Mouse (Mus musculus): ENCODE data around the gene Hacd2.

The Hacd2 gene

DNA sequence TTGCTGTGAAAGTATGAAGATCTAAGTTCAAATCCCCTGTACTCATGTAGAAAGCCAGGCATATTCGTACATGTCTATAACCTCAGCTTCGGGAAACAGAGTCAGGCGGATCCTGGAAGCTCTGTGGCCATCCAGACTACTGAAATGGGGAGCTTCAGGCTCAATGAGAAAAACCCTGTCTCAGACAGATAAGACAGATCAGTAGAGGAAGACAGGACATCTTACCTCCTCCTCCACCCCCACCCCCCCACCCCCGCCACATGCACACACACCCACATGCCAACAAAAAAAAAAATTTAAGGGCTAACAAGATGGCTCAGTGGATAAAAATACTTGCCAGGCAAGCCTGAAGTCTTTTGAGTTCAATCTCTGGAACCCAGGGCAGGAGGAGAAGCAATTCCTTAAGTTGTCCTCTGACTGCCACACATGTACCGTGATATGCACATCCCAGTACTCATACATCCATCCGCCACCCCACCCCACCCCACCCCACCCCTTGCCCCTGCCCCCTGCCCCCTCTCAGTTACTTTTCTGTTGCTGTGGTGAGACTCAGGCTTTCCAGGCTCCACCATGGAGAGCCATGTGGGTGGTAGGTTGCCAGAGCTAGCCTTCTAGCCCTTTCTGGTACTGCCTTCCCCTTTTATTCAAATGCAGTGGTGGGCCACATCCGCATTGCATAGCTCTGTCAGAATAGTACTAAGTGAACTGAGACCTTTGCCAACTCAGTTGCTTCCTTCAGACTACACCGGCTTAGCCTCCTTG lies 32.4 kb downstream of the Hacd2 start:
- DNase-seq (ENCODE audit: low read depth, low spot score) = no peak

DNA sequence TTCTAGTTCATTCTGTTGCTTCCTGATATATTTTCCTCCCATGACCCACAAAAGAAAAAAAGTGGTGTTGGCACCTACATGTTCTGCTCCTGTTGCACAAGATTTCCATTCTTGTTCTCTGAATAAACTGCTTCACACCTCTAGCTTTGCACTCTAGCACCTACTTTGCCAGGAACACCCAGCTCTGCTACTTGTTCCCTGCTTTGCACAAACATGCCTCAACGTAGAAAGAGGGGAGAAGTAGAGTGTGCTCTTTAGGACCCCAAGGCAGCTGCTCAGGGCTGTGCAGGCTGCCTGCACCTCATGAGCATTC lies 32.9 kb downstream of the Hacd2 start:
- DNase-seq (ENCODE audit: low read depth, low spot score) = no peak

DNA sequence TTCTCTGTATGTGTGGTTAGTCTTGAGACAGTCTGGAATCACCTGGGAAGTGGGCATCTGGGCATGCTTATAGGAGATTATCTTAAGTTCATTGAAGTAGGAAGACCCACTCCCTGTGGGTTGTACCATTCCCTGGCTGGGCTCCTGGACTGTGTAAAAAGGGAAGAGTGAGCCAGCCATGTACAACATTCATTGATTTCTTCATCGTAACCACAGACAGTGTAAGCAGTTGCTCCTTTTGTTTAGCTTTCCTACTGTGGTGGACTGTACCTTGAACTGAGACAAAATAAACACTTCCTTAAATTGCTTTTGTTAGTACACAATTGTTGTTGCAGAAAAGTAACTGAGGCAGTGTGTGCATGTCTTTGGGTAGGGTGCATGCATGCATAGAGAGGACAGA lies 33.6 kb downstream of the Hacd2 start:
- DNase-seq (ENCODE audit: low read depth, low spot score) = no peak

DNA sequence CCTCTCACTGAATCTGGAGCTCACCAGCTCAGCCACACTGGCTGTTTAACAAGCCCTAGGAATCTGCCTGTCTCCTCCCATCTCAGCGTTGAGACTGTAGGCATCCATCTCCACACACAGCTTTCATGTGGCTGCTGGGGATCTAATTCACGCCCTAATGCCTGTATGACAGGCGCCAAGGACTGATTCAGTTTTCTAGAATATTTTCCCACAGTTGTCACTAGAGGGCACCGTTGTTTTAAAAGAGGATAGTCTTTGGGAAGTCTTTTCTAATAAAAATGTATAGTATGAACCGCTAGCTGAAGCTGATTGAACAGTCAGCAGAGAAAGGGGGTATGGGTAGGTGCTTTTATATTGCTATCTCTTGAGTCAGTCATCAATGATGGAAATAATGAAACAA lies 34.1 kb downstream of the Hacd2 start:
- DNase-seq (ENCODE audit: low read depth, low spot score) = peak; percentile 77

DNA sequence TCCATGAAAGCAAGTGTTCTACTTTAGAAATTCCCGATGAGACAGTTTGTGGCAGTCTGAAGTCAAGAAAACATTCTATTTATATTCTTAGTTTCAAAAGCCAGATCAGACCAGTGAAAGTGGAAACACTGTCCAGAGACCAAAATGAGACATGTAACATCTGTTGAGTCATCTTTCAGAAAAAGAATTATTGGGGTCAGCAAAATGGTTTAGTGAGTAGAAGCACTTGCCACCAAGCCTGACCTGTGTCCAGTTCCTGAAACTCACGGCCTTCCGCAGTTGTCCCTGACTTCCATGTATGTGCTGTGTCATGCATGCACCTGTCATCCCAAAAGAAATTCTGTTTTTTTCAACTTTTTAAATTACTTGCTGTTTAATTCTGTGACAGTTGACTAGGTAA lies 34.6 kb downstream of the Hacd2 start:
- DNase-seq (ENCODE audit: low read depth, low spot score) = no peak

DNA sequence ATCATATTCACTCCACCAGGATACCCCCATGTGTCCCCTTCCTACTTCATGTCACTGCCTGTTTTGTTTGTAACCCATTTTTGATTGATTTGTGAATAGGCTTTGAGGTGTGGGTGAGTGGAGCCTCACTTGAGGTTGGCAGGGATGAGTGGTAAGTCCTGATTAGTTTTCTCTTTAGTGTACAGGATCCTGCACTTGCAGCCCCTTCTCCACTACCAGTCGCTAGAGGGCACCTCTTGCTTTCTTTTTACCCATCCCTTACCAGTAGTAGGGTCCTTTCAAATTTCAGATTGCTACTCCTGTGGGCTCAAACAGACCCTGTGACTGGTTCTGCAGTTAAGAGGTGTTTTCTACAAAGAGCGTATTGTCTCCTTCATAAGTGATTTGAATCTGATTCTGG lies 38.8 kb downstream of the Hacd2 start:
- DNase-seq (ENCODE audit: low read depth, low spot score) = peak; percentile 52

DNA sequence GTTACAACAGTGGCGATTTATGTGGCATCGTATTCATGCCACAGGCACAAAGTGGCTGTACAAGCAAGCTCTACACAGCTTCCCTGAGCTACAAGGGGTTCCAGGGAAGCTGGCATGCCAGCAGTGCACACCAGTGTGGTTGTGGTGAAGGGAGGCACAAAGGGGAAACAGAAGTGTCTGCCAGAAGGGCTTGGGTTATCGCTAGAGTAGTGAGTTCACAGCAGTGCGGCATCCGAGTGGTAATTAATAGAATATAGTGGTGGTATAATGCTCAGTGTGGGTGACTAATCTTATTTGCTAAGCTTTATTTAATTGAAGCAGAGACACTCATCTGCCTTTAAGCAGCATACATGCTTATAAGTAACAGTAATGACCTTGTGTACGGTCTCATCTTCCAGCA lies 43.5 kb downstream of the Hacd2 start:
- no peak for DNase-seq (ENCODE audit: low read depth, low spot score)

DNA sequence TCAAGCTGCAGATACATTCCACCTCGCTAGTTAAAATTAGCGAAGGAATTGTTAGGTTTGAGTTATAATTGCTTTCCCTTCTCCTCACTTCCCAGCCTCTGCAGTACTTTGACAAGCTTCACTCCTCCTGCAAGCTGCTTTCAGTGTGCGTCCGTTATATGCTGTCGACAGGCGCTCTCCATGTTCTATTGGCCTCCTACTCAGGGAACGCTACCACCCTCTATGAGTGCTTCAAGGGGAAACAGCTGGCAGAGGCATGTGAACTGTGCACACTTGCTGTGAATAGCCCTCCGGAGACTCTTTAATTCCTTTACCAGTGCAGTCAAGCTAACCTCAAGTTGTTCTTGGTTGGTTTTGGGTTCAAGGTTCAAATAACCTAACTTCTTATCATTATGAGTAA lies 44.9 kb downstream of the Hacd2 start:
- DNase-seq (ENCODE audit: low read depth, low spot score) = no peak

DNA sequence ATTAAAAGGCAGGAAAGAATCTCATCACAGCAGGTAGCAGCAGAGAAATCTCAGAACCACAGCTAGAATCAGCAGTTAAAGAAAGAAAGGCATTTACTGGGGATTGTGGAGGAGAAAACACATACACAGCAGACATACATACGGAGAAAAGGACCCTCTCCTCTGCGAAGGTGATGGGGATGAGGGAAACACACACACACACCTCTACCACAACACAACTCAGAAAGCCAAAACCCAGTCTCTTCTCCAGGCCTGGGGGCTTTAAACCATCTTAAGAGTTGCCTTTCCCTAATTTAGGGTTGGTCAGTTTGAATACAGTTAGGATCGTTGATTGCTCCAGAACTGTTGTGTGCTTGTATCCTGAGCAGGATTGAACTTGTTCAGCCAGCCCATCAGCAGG lies 45.4 kb downstream of the Hacd2 start:
- no peak for DNase-seq (ENCODE audit: low read depth, low spot score)

DNA sequence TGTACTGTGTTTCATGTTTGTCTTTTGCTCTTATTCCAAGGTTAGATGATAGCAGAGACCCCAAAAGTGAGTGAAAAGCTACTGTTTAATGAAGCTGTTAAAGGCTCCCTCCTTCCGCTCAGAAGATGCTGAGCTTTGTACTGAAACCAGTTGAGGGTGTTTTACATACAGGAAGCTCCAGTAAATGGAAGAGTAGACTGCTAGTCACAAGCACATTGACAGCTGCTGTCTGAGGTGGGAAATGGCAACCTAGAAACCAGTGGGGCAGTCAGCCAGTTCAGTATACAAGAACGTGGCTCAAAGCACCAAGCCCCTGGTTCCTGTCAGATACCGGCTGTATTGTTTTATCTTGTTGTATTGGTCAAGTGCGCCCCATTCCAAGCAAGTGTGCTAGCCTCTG lies 46.7 kb downstream of the Hacd2 start:
- DNase-seq (ENCODE audit: low read depth, low spot score) = no peak

DNA sequence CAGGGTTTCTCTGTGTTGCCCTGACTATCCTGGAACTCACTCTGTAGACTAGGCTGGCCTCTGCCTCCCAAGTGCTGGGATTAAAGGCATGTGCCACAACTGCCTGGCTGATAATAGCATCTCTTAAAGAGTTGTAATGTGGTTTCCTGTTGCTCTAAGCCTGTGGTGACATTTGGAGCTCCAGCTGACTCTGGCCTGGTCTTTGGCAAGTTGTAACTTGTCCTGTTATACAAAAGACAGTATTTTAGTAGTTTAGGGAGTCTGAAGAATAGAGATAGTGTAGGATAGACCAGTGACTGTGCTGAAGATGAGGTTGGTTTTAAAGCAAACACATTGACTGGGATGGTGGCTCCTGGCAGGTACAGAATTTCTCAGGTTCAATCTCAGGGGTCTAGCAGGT lies 52.2 kb downstream of the Hacd2 start:
- DNase-seq (ENCODE audit: low read depth, low spot score) = no peak

DNA sequence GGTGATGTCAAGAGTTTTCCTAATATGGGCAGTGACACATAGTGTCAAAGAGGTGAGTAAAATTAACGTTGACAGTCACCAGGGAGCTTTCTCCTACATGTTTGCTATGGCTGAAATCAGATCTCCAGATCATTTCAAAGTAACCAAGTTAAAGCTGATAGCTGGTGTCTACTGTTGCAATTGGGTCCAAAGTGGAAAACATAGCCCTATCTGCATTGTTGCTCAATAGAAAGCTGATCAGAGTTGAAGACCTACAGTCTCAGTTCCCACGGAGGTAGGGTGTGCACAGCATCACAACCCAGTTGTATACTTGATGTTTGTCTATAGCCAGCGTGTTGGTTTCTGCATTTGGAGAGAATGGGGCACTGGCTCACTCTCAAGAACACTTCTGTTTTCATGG lies 53.4 kb downstream of the Hacd2 start:
- no peak for DNase-seq (ENCODE audit: low read depth, low spot score)

DNA sequence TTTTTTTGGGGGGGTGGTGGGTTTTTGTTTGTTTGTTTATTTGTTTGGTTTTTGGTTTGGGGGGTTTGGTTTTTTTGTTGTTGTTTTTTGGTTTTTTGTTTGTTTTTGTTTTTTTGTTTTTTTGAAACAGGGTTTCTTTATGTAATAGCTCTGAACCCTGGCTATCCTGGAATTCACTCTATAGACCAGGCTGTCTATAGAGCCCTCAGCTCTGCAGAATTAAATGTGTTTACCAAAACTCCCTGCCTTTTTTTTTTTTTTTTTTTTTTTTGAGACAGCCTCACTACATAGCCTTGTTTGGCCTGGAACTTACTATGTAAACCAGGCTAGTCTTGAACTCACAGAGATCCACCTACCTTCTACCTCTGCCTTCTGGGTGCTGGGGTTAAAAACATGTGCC lies 71.3 kb downstream of the Hacd2 start:
- DNase-seq (ENCODE audit: low read depth, low spot score) = no peak

DNA sequence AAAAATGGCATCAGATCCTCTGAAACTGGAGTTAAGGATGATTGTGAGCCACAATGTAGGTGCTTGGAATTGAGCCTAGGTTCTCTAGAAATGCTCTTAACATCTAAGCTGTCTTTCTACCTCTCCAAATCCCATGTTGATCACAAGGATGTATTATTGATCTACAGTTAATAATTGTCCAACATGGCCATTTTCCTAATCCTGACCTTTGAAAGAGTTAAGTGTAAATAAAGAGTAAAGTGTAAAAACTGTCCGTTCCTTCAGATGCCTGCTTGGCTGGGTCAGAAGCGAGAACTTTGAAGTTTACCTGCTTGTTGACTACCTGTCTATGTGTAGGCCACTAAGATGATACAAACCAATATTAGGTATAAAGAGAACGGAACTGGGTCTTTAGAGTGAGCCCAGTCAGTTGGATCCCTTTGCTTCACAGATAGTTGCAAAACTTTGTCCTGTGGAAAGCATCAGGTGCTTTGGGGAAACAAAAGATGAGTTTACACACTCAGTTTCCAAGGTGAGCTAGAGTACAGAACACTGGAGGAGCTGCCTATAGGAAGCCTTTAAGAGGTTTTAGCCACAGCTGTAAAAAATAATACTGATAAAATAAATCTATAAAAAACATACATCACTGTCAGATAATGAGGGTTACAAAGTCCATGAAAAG lies 75.8 kb downstream of the Hacd2 start:
- no peak for DNase-seq (ENCODE audit: low read depth, low spot score)

DNA sequence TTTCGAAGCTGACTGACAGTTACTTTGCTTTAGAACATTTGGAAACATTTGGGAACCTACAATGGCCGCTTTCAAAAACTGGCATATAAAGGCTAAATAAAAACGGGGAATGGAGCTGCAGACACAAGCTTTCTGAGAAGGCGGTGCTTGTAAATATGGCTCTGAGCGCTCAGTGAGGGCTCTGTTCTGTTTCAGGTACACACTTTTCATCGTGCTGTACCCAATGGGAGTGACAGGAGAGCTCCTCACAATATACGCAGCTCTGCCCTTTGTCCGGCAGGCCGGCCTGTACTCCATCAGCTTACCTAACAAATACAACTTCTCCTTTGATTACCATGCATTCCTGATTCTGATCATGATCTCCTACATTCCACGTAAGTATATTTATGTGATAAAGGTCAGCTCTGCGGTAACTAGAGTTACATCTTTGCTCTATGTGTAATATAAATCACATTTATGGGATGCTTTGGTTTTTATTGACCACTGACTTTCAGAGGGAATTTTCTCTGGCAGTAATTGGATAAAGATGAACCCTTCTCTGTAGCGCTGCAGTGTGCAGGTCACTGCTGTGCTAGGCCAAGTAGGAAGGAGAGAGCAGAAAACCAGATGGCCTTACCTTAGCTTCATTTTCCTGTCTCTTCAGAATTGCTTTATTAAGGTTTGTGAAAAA lies 79.7 kb downstream of the Hacd2 start:
- peak; percentile 24 for DNase-seq (ENCODE audit: low read depth, low spot score)

DNA sequence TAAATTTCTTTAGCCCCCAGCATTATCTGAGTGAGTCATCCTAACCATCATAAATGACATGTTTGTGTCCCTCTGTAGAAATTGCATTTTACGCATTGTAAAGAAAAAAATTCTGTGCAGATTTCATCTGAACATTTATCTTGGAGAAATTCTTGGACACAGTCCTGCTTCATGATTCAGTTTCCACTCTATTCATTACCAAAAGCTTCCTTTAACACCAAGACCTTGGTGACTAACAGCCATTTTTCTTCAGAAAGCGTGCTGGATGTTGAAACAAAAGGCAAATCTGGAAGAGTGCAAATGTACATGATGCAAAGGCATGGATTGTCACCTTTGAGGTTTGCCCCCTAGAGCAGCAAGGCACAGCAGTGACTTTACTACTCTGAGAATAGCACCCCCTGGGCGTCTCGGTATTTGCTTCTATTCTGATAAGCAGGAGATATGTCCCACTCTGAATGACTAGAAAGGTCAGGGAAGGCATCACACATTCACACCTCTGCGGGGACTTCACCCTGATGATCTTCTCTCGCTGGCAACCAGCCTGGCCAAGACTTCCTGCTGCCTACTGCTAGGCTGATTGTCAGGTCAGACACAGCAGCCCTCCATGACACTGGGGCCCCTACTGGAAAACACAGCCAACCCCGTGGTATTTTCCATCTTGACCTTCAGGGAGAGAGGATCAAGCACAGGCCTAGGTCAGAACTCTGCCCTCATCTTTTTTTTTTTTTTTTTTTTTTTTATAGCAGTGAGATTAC lies 80.8 kb downstream of the Hacd2 start:
- peak; percentile 64 for DNase-seq (ENCODE audit: low read depth, low spot score)

DNA sequence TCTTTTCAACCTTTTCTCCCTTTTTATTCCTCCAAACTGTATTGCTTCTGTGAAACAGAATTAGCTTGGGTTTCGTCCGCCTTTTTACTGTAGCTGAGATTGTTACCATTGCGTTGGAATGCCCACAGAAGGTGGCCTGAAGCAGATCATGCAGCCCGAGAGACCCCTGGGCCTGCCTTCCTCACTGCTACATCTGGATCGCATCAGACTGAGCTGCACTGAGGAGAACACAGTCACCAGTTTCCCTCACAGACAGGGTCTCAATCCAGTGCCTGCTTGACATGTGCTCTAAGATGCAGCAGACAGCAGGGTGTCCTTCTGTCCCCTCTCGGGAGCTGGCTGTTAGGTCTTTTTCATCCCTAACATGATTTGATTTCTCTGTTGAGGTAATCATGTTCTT lies 85.8 kb downstream of the Hacd2 start:
- no peak for DNase-seq (ENCODE audit: low read depth, low spot score)

DNA sequence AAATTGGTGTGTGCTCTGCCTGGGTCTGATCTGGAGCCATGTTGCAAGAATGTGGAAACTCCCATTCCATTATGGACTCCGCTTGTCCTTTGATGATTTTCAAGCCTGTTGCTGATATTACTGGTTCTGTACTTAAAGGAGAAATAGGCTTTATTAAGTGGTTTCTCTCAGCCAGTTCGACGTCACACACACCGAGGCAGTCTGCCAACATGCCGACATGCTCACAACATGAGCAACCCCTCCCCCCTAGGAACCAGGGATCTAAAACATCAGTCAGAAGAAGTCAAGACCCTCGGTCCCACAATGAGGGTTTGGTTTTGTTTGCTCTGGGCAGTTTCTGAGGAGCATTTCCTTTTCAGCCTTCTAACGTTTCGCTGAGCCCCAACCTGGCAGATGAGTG lies 86.9 kb downstream of the Hacd2 start:
- no peak for DNase-seq (ENCODE audit: low read depth, low spot score)

DNA sequence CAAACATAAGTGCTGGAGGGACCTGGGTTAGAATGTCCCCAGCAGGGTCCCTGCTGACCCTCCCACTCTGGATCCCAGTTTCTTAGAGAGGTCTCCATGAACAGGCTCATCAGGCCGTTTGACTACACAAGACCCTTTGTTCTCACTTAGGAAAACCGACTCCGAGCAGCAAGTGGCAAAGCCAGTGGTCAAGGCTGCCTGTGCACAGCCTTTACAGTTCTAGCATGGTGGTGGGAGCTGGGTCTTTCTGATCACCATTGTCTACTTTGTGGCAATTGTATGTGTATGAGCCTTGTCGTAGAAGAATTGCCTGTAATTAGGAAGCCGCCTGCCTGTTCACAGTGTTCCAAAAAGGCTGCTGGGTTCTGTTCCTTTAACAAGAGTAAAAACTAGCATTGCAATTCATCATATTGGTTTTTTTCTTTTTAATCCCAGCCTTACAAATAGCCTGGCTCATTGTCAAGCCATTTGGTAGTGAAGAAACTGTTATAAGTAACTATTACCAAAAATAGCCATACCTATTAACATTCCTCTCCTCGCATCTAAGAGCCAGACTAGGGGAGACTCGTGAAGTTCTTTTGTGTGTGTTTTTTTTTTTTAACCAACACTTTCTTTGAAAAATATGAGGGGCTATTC lies 87.5 kb downstream of the Hacd2 start:
- DNase-seq (ENCODE audit: low read depth, low spot score) = no peak

DNA sequence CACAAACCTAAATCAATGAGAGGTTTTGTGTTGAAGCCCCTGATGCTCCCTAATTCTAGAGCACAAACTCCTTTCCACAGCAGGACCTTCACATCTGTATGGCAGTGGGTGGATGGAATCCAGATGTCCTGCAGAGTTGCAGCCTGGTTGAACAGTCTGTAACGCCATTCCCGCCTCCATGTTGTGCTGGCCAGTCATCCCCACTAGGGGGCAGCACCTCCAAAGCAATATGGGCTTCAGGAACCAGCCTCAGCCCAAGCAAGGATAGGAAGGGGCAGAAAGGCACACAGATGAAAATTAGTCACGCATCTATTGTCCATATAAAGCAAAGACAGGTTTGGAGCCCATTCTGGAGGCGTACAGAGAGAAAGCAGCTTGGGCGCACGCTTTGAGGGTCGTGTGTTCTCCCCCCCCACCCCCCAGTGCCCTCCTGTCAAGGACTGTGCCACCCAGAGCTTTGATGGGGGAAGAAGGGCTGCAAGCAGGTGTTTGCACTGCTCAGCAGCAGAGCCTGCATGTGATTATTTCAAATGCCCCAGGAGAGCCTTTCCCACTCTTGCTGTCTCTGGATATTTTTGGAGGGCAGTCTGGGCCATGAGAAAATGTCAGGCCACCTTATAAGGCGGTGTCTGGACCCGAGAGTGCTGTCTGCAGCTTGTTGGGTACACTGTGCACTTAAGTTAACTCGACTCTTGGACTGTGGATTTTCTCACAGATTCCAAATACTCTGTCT lies 88.3 kb downstream of the Hacd2 start:
- peak; percentile 93 for DNase-seq (ENCODE audit: low read depth, low spot score)

DNA sequence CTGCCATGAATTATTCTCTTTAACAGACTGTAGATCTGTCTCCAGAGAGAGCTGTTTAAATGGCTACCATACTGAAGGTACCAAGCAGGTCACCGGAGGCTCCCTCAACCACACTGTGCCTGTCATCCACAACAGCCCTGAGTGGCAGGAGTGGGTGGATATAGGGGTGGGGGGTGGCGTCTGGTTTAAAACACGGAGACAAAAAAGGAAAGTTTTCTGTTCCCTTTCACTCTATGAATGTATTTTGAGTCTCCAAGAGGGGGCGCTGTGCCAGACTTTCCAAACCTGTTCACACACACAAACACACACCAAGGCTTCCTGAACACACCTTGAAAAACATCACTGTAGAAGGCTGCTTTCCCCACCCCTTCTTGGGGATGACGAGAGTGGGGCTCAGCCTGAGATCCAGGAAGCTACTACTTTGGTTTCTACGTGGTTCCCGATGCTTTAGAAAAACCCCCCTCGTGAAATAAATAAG lies 89.0 kb downstream of the Hacd2 start:
- DNase-seq (ENCODE audit: low read depth, low spot score) = peak; percentile 30

Data from 3T3-L1 (cell line).